Mouse (Mus musculus): Measurements from ENCODE around the gene Flt1. TPM values are rescaled to one million over a fixed set of nuclear protein-coding genes. Genes with fewer than 3 reads are reported as not detected.
A peak's percentile ranks its signal among the peaks of the same experiment; 100 is the strongest.

Flt1 gene
- polyA plus RNA-seq, 1 experiment from 2014 or later: 22.9 TPM

GRCm38 (mm10) chr5:147646351-147646929 lies 79.4 kb downstream of the Flt1 start:
- ATAC-seq (ENCODE audit: insufficient read depth) (no peak), DNase-seq (no peak)
- Histone ChIP-seq H3K9me3 (ENCODE audit: low read depth, low read length) (no peaks in the 10 kb centered on the region), H3K4me3 (ENCODE audit: low read depth, low read length) (no peak overlapping the region), H3K4me1 (ENCODE audit: insufficient read depth) (no peaks in the 10 kb centered on the region), H3K4me2 (no peak overlapping the region), H3K27me3 (ENCODE audit: insufficient read depth, low read length) (no peaks in the 10 kb centered on the region), H3K9ac (no peak overlapping the region), H3K36me3 (ENCODE audit: insufficient read depth) (no peaks in the 10 kb centered on the region), H3K27ac (ENCODE audit: low read depth) (peak overlapping the region; percentile 40; the same call in 1 of the 2 replicates)
- WGBS: 58% methylated on average over 14 of the region's 14 CpGs
- TF ChIP-seq CTCF (IDR thresholded peaks at IDR 0.05; ENCODE audit: low read depth): no peak

- no peaks in the 10 kb centered on the region for H3K27me3 ChIP-seq (ENCODE audit: insufficient read depth, low read length)
- H3K4me2 ChIP-seq: no peak overlapping the region
- DNase-seq (peak; percentile 96), ATAC-seq (ENCODE audit: insufficient read depth) (peak; percentile 92)
- H3K4me1 ChIP-seq (ENCODE audit: insufficient read depth): no peaks in the 10 kb centered on the region
- no peak for TF ChIP-seq CTCF (IDR thresholded peaks at IDR 0.05; ENCODE audit: low read depth)
- H3K27ac ChIP-seq (ENCODE audit: low read depth): peak overlapping the region; percentile 51
- H3K36me3 ChIP-seq (ENCODE audit: insufficient read depth): no peaks in the 10 kb centered on the region
- no peak overlapping the region for H3K4me3 ChIP-seq (ENCODE audit: low read depth, low read length)
- H3K9me3 ChIP-seq (ENCODE audit: low read depth, low read length): no peaks in the 10 kb centered on the region
- H3K9ac ChIP-seq: no peak overlapping the region
- WGBS: 27% methylated on average over 12 of the region's 12 CpGs
Observed at GRCm38 (mm10) chr5:147645001-147645645, 80.7 kb downstream of the Flt1 start.

GRCm38 (mm10) chr5:147641452-147641851 lies 84.4 kb downstream of the Flt1 start:
- Histone ChIP-seq H3K4me1 (ENCODE audit: insufficient read depth) (no peaks in the 10 kb centered on the region), H3K9me3 (ENCODE audit: low read depth, low read length) (no peaks in the 10 kb centered on the region), H3K27me3 (ENCODE audit: insufficient read depth, low read length) (no peaks in the 10 kb centered on the region), H3K4me3 (ENCODE audit: low read depth, low read length) (no peak overlapping the region), H3K27ac (ENCODE audit: low read depth) (no peak overlapping the region), H3K36me3 (ENCODE audit: insufficient read depth) (no peaks in the 10 kb centered on the region), H3K9ac (no peak overlapping the region), H3K4me2 (no peak overlapping the region)
- DNase-seq: no peak
- no peak for TF ChIP-seq CTCF (IDR thresholded peaks at IDR 0.05; ENCODE audit: low read depth)
- no peak for ATAC-seq (ENCODE audit: insufficient read depth)
- WGBS: 30% methylated on average over 7 of the region's 7 CpGs

GRCm38 (mm10) chr5:147639940-147640339 lies 85.9 kb downstream of the Flt1 start:
- 86% methylated on average over 5 of the region's 5 CpGs for WGBS
- no peak for DNase-seq

GRCm38 (mm10) chr5:147636676-147637075 lies 89.1 kb downstream of the Flt1 start:
- Histone ChIP-seq H3K9ac (no peak overlapping the region), H3K9me3 (ENCODE audit: low read depth, low read length) (no peaks in the 10 kb centered on the region), H3K27me3 (ENCODE audit: insufficient read depth, low read length) (no peaks in the 10 kb centered on the region), H3K36me3 (ENCODE audit: insufficient read depth) (no peaks in the 10 kb centered on the region), H3K4me2 (no peak overlapping the region), H3K27ac (ENCODE audit: low read depth) (no peak overlapping the region), H3K4me1 (ENCODE audit: insufficient read depth) (no peaks in the 10 kb centered on the region), H3K4me3 (ENCODE audit: low read depth, low read length) (no peak overlapping the region)
- DNase-seq: no peak
- WGBS: 80% methylated on average over 3 of the region's 3 CpGs
- no peak for TF ChIP-seq CTCF (IDR thresholded peaks at IDR 0.05; ENCODE audit: low read depth)
- ATAC-seq (ENCODE audit: insufficient read depth): no peak

More at GRCm38 (mm10) chr5:147639940-147640339, 85.9 kb downstream of the Flt1 start:
- Histone ChIP-seq H3K27me3 (ENCODE audit: insufficient read depth, low read length) (no peaks in the 10 kb centered on the region), H3K36me3 (ENCODE audit: insufficient read depth) (no peaks in the 10 kb centered on the region), H3K9ac (no peak overlapping the region), H3K4me3 (ENCODE audit: low read depth, low read length) (no peak overlapping the region), H3K4me2 (no peak overlapping the region), H3K4me1 (ENCODE audit: insufficient read depth) (no peaks in the 10 kb centered on the region), H3K9me3 (ENCODE audit: low read depth, low read length) (no peaks in the 10 kb centered on the region), H3K27ac (ENCODE audit: low read depth) (no peak overlapping the region)
- no peak for ATAC-seq (ENCODE audit: insufficient read depth)
- TF ChIP-seq CTCF (IDR thresholded peaks at IDR 0.05; ENCODE audit: low read depth): no peak

GRCm38 (mm10) chr5:147635883-147636282 lies 89.9 kb downstream of the Flt1 start:
- Histone ChIP-seq H3K9ac (no peak overlapping the region), H3K36me3 (ENCODE audit: insufficient read depth) (no peaks in the 10 kb centered on the region), H3K27me3 (ENCODE audit: insufficient read depth, low read length) (no peaks in the 10 kb centered on the region), H3K4me2 (no peak overlapping the region), H3K4me1 (ENCODE audit: insufficient read depth) (no peaks in the 10 kb centered on the region), H3K4me3 (ENCODE audit: low read depth, low read length) (no peak overlapping the region), H3K9me3 (ENCODE audit: low read depth, low read length) (no peaks in the 10 kb centered on the region), H3K27ac (ENCODE audit: low read depth) (no peak overlapping the region)
- ATAC-seq (ENCODE audit: insufficient read depth): no peak
- 71% methylated on average over 8 of the region's 8 CpGs for WGBS
- no peak for TF ChIP-seq CTCF (IDR thresholded peaks at IDR 0.05; ENCODE audit: low read depth)
- DNase-seq: no peak

- Histone ChIP-seq H3K9ac (no peak overlapping the region), H3K9me3 (ENCODE audit: low read depth, low read length) (no peaks in the 10 kb centered on the region), H3K27ac (ENCODE audit: low read depth) (no peak overlapping the region), H3K4me3 (ENCODE audit: low read depth, low read length) (no peak overlapping the region), H3K36me3 (ENCODE audit: insufficient read depth) (no peaks in the 10 kb centered on the region), H3K27me3 (ENCODE audit: insufficient read depth, low read length) (no peaks in the 10 kb centered on the region), H3K4me2 (no peak overlapping the region), H3K4me1 (ENCODE audit: insufficient read depth) (no peaks in the 10 kb centered on the region)
- DNase-seq: no peak
- TF ChIP-seq CTCF (IDR thresholded peaks at IDR 0.05; ENCODE audit: low read depth): no peak
- WGBS: 46% methylated on average over 10 of the region's 11 CpGs
- ATAC-seq (ENCODE audit: insufficient read depth): no peak
Observed at GRCm38 (mm10) chr5:147634016-147634415, 91.8 kb downstream of the Flt1 start.
